Mouse (Mus musculus): ENCODE data around the gene Ciapin1. TPM values are rescaled to one million over a fixed set of nuclear protein-coding genes. Genes with fewer than 3 reads are reported as not detected.
"Not testable (repeated sequence)": the region's sequence is repeated elsewhere in the genome, so short reads cannot be mapped to it uniquely, and the experiment has no call there.

Gene Ciapin1
- polyA plus RNA-seq, 1 experiment from 2014 or later, result 127 TPM

GRCm38 (mm10) chr8:94870474-94871107 is 32.4 kb upstream of the Ciapin1 start:
- Histone ChIP-seq H3K36me3 (peaks cover 25% of the 10 kb centered on the region), H3K9ac (peak overlapping the region; percentile 70), H3K27ac (no peak overlapping the region), H3K27me3 (peaks cover 9% of the 10 kb centered on the region), H3K9me3 (no peaks in the 10 kb centered on the region), H3K4me3 (peak overlapping the region; percentile 49), H3K4me1 (peaks cover 53% of the 10 kb centered on the region), H3K4me2 (replicated peaks) (peak overlapping the region; percentile 82)
- WGBS, result 12% methylated on average over 22 of the region's 22 CpGs
- 0 out of 2 replicates have a peak, but pooled peaks have one; percentile 7 for ATAC-seq (ENCODE audit: low FRiP score, low read depth)

GRCm38 (mm10) chr8:94870003-94870402 is 31.8 kb upstream of the Ciapin1 start:
- Histone ChIP-seq H3K36me3 (peaks cover 31% of the 10 kb centered on the region), H3K4me2 (replicated peaks) (peak overlapping the region; percentile 82), H3K27ac (no peak overlapping the region), H3K9ac (peak overlapping the region; percentile 70), H3K9me3 (no peaks in the 10 kb centered on the region), H3K4me1 (peaks cover 47% of the 10 kb centered on the region), H3K27me3 (peaks cover 5% of the 10 kb centered on the region), H3K4me3 (peak overlapping the region; percentile 49)
- ATAC-seq (ENCODE audit: low FRiP score, low read depth), result no peak
- 33% methylated on average over 4 of the region's 4 CpGs for WGBS

GRCm38 (mm10) chr8:94869146-94869545 is 31.0 kb upstream of the Ciapin1 start:
- Histone ChIP-seq H3K4me2 (replicated peaks) (no peak overlapping the region), H3K27ac (no peak overlapping the region), H3K4me1 (peaks cover 40% of the 10 kb centered on the region), H3K4me3 (no peak overlapping the region), H3K27me3 (no peaks in the 10 kb centered on the region), H3K9ac (0 out of 2 replicates have a peak overlapping the region, but pooled peaks have one; percentile 70), H3K36me3 (peaks cover 39% of the 10 kb centered on the region), H3K9me3 (no peaks in the 10 kb centered on the region)
- no peak for ATAC-seq (ENCODE audit: low FRiP score, low read depth)
- WGBS, result 75% methylated on average over 7 of the region's 7 CpGs

GRCm38 (mm10) chr8:94866921-94867320 is 28.8 kb upstream of the Ciapin1 start:
- Histone ChIP-seq H3K4me3 (no peak overlapping the region), H3K4me2 (replicated peaks) (no peak overlapping the region), H3K27me3 (no peaks in the 10 kb centered on the region), H3K4me1 (peaks cover 30% of the 10 kb centered on the region), H3K9ac (no peak overlapping the region), H3K36me3 (peaks cover 62% of the 10 kb centered on the region), H3K27ac (no peak overlapping the region), H3K9me3 (no peaks in the 10 kb centered on the region)
- WGBS, result 86% methylated on average over 9 of the region's 9 CpGs
- ATAC-seq (ENCODE audit: low FRiP score, low read depth), result no peak

GRCm38 (mm10) chr8:94865292-94865691 is 27.1 kb upstream of the Ciapin1 start:
- Histone ChIP-seq H3K4me2 (replicated peaks) (no peak overlapping the region), H3K4me3 (no peak overlapping the region), H3K9me3 (no peaks in the 10 kb centered on the region), H3K27me3 (no peaks in the 10 kb centered on the region), H3K27ac (no peak overlapping the region), H3K36me3 (peaks cover 76% of the 10 kb centered on the region), H3K9ac (no peak overlapping the region), H3K4me1 (peaks cover 14% of the 10 kb centered on the region)
- WGBS, result 74% methylated on average over 10 of the region's 10 CpGs
- no peak for ATAC-seq (ENCODE audit: low FRiP score, low read depth)

GRCm38 (mm10) chr8:94863897-94864673 is 25.9 kb upstream of the Ciapin1 start:
- H3K9me3 ChIP-seq, result no peaks in the 10 kb centered on the region
- no peak overlapping the region for H3K9ac ChIP-seq
- no peak overlapping the region for H3K4me3 ChIP-seq
- H3K4me1 ChIP-seq, result peaks cover 6% of the 10 kb centered on the region
- H3K27me3 ChIP-seq, result no peaks in the 10 kb centered on the region
- H3K27ac ChIP-seq, result no peak overlapping the region
- no peak overlapping the region for H3K4me2 ChIP-seq (replicated peaks)
- no peak for ATAC-seq (ENCODE audit: low FRiP score, low read depth)
- peaks cover 85% of the 10 kb centered on the region for H3K36me3 ChIP-seq
- 67% methylated on average over 10 of the region's 10 CpGs for whole genome bisulfite sequencing

GRCm38 (mm10) chr8:94862487-94863220 is 24.5 kb upstream of the Ciapin1 start:
- H3K36me3 ChIP-seq, result peaks cover 85% of the 10 kb centered on the region
- no peak overlapping the region for H3K27ac ChIP-seq
- no peaks in the 10 kb centered on the region for H3K27me3 ChIP-seq
- no peaks in the 10 kb centered on the region for H3K9me3 ChIP-seq
- H3K9ac ChIP-seq, result no peak overlapping the region
- no peak for ATAC-seq (ENCODE audit: low FRiP score, low read depth)
- H3K4me1 ChIP-seq, result peaks cover 16% of the 10 kb centered on the region
- WGBS, result 88% methylated on average over 12 of the region's 12 CpGs
- H3K4me2 ChIP-seq (replicated peaks), result no peak overlapping the region
- H3K4me3 ChIP-seq, result no peak overlapping the region

- Histone ChIP-seq H3K27ac (no peak overlapping the region), H3K36me3 (peaks cover 73% of the 10 kb centered on the region), H3K27me3 (no peaks in the 10 kb centered on the region), H3K4me2 (replicated peaks) (no peak overlapping the region), H3K4me3 (no peak overlapping the region), H3K9ac (no peak overlapping the region), H3K9me3 (no peaks in the 10 kb centered on the region), H3K4me1 (peaks cover 16% of the 10 kb centered on the region)
- WGBS, result 69% methylated on average over 8 of the region's 8 CpGs
- ATAC-seq (ENCODE audit: low FRiP score, low read depth), result no peak
Observed at GRCm38 (mm10) chr8:94861352-94861910, 23.3 kb upstream of the Ciapin1 start.

GRCm38 (mm10) chr8:94857346-94858173 is 19.4 kb upstream of the Ciapin1 start, which contains the start of gene Polr2c:
Gene Polr2c, plus strand, starts transcription at chr8:94857450.
- Histone ChIP-seq H3K9ac (peak within 1 kb of the TSS; percentile 97), H3K4me1 (peaks cover 16% of the 10 kb centered on the region), H3K9me3 (no peaks in the 10 kb centered on the region), H3K27ac (peak within 1 kb of the TSS; percentile 70), H3K27me3 (no peaks in the 10 kb centered on the region), H3K4me2 (replicated peaks) (peak within 1 kb of the TSS; percentile 77), H3K4me3 (peak within 1 kb of the TSS; percentile 99), H3K36me3 (peaks cover 62% of the 10 kb centered on the region)
- WGBS, result under 1% methylated on average over 68 of the region's 68 CpGs
- peak; percentile 85 for ATAC-seq (ENCODE audit: low FRiP score, low read depth)

- 0 out of 2 replicates have a peak, but pooled peaks have one; percentile 6 for ATAC-seq (ENCODE audit: low FRiP score, low read depth)
- Histone ChIP-seq H3K27ac (no peak overlapping the region), H3K36me3 (peaks cover 62% of the 10 kb centered on the region), H3K4me2 (replicated peaks) (no peak overlapping the region), H3K9me3 (no peaks in the 10 kb centered on the region), H3K9ac (no peak overlapping the region; the same call in 1 of the 2 replicates), H3K4me3 (peak overlapping the region; percentile 99), H3K27me3 (no peaks in the 10 kb centered on the region), H3K4me1 (peaks cover 16% of the 10 kb centered on the region)
- WGBS, result 30% methylated on average over 5 of the region's 5 CpGs
Observed at GRCm38 (mm10) chr8:94857011-94857345, 18.8 kb upstream of the Ciapin1 start.

- not testable (repeated sequence) for H3K9ac ChIP-seq; ATAC-seq (ENCODE audit: low FRiP score, low read depth); H3K27me3 ChIP-seq; H3K4me2 ChIP-seq (replicated peaks); H3K9me3 ChIP-seq; H3K4me3 ChIP-seq; H3K27ac ChIP-seq
- Histone ChIP-seq H3K36me3 (peaks cover 65% of the 10 kb centered on the region), H3K4me1 (peaks cover 16% of the 10 kb centered on the region)
- 87% methylated on average over 11 of the region's 11 CpGs for WGBS
Observed at GRCm38 (mm10) chr8:94854761-94855160, 16.6 kb upstream of the Ciapin1 start.

Measured in limb, embryonic 13.5 days (tissue).